Mouse (Mus musculus): ENCODE results near the gene Smim17.

DNA sequence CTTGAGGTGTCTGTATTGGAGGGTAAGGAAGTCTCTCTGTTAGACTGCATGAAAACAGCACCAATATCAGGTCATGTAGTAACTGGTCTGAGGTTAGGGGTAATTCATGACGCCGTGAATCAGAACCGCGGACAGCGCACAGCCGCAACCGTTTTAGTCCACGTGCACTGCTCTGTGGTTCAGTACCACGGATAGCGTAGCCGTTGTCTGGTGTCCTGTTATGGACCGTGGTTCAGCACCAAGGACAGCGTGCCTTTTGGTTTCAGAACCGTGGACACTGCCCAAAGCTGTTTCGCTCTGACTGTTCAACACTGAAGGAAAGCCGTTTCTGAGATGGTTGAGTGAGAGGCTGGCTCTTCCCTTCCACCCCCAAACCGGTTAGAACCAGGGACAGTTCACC is 11.5 kb downstream of the Smim17 start, which contains the start of gene Gm20715:
- TF ChIP-seq CTCF (IDR thresholded peaks at IDR 0.05; ENCODE audit: extremely low read depth, insufficient read length, insufficient replicate concordance, low read depth, low read length) (no peak), POLR2A (IDR thresholded peaks at IDR 0.05; ENCODE audit: low read depth, low read length) (no peak)
